Mouse (Mus musculus) hindlimb bud, embryonic 11.5 days (tissue): ENCODE data around the gene Cmtm4.

ENCODE experiments used
- DNase-seq: peaks from one replicate; pipeline ENCODE4 v3.0.0-alpha.2; 2012; ENCODE audit warnings: low read depth, low spot score; ENCODE audit errors: extremely low spot score

The Cmtm4 gene

DNA sequence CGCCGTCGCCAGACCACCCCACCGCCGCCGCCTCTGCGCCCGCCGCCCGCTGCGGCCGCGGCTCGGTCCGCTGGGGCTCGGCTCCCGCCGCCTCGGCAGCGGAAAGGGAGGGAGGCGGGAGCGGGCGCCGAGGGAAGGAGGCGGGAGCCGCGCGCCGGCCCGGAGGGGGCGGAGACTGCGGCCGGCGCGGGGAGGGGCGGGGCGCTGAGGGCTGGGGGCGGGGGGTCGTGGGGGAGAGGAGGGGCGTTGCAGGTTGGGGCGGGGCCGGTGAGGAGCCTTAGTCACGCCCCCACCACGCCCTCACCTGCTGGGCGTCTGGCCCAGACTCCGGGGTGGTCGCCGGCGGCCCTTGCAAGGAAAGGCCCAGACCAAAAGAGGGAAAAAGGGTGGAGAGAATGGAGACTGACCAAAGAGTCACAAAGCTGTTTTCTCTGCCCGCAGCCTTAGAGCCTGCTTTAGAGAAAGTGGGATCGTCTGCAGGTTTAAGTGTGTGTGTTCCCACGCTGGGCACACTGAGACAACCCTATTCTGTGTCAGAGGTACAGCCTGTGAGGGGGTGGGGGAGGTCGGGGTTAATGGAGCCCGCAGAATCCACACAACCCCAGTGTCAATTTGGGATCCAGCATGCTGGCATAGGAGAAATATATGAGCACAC lies at the start of gene Cmtm4:
Gene Cmtm4, minus strand, starts transcription at position 105 of the 655 bp plus-strand sequence.
- no peak for DNase-seq

- DNase-seq, result no peak
Observed at GRCm38 (mm10) chr8:104445248-104445647, 49.6 kb upstream of the Cmtm4 start.

GRCm38 (mm10) chr8:104443125-104443679 lies 47.6 kb upstream of the Cmtm4 start:
- DNase-seq, result no peak

DNA sequence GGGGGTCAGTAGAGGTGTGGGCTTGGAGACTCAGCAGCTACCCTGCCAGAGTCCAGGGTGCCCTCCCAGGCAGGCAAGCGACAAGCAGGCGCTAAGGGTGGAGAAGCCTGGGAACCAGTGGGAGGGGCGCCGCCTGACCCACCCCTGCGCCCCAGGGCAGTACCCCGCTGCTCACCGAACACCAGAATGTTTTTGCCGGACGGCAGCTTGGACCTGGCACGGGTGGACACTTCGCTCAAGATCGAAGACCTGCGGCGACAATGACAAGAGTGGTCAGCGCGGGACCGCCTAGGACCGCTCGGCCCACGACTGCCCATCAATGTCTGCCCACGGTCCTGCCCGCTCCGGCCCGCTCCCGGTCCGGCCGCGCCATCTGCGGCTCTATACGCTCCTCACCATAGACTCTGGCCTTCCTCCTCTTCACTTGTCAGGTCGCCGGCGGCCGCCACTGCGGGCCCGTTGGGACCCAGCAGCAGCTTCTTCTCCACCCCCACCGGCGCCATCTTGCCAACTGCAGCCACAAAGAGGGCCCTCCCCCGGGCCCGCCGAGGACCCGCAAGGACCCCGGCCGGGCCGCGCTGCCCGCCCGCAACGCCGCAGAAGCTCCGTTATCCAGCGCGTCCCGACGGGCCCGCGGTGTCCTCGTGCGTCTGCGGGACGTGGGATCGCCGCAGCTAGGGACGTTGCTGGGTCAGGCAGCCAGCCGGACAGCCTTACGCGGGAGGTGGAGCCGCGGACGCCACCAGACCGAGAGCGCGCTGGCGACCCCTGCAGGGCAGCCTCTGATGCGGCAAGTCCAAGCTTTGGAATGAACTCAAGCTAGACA lies 46.9 kb upstream of the Cmtm4 start, which contains the start of gene Dync1li2:
Gene Dync1li2, minus strand, starts transcription at position 749 of the 826 bp plus-strand sequence.
- DNase-seq, result peak; percentile 54

GRCm38 (mm10) chr8:104441613-104442012 lies 46.0 kb upstream of the Cmtm4 start:
- DNase-seq, result no peak

DNA sequence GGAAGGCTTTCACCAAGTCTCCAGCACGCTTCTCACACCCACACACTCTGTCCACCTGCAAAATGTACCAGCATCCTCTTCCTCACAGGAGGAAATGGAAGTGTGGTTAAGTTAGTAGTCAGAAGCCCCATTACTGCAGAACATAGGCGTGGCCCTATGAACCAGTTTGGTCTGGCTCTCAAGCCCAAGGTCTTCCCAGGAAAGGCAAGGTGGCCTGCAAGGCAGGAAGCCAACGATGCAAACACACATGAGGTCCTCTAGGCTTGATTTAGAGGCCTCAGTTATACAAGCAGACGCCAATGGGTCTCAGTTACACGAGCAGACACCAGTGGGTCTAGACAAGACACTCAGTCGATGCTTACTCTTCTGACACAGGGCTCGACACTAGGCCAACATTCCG lies 43.9 kb upstream of the Cmtm4 start:
- no peak for DNase-seq

DNA sequence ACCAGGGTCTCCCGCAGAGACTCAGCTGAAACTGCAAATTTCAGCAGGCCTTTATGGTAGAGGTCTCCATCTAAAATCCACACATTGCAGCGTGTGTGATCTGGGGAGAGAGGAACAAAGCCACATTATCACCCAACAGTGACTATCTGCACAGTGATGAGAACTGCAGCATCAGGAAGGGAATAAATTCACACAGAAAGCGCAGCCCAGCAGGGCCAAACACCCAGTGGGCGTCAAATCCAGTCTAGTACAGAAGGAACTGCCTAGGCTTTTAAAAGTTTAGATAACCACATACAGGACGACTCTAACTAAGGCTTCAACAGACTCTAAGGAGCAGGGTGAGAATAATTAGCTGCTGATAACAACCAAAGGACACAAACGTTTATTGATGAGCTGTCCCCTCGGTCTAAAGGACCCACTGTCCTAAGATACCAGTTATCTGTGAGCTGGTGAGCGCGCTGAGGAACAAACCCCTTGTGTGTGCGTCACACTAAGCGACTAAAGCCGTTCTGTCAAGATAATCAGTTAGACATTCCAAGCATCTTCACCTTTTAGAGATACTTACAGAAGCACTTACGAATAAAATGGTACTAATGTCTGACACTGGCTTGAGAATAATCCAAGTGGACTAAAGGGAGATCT lies 42.0 kb upstream of the Cmtm4 start:
- no peak for DNase-seq

- no peak for DNase-seq
Observed at GRCm38 (mm10) chr8:104436591-104436990, 41.0 kb upstream of the Cmtm4 start.

- DNase-seq, result no peak
Observed at GRCm38 (mm10) chr8:104436038-104436437, 40.4 kb upstream of the Cmtm4 start.

DNA sequence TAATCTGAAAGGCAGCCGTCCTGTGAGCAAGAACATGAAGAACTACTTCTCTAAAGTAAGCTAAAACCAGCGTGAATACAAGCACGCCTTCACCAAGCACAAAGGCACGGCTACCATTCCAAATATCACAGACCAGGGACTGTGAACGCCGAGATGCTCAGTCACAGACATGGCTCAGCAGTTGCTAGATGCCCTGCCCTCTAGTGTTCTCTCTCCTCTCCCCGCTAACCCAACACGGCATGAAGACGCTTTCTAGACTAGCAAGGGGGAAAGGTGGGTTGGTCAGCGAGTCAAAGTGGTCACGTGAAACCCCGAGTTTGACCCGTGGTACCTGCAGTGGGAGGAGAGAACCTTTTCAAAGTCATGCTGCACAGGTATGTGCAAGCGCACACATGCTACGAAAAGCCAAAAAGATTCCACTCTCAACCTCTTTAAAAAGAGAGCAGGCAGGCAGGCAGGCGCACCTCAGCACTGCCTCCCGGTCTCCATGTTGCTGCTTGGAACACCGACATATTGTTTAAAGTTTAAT lies 39.3 kb upstream of the Cmtm4 start:
- DNase-seq, result no peak

DNA sequence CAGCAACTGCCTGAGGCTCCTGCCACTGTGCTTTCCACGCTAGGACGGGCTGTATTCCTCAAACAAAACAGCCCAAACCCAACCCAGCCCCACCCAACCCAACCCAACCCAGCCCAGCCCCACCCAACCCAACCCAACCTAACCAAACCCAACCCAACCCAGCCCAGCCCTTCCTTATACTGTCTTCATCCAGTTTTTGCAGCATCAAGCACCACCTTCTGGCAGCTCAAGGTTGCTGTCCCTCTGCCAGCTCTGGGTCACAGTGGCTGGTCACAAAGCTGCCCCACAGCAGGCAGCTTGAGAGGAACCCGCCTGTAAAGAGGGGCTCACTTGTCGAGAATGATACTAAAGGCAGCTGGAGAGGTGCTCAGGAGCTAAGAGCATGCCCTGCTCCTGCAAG lies 38.7 kb upstream of the Cmtm4 start:
- no peak for DNase-seq

DNA sequence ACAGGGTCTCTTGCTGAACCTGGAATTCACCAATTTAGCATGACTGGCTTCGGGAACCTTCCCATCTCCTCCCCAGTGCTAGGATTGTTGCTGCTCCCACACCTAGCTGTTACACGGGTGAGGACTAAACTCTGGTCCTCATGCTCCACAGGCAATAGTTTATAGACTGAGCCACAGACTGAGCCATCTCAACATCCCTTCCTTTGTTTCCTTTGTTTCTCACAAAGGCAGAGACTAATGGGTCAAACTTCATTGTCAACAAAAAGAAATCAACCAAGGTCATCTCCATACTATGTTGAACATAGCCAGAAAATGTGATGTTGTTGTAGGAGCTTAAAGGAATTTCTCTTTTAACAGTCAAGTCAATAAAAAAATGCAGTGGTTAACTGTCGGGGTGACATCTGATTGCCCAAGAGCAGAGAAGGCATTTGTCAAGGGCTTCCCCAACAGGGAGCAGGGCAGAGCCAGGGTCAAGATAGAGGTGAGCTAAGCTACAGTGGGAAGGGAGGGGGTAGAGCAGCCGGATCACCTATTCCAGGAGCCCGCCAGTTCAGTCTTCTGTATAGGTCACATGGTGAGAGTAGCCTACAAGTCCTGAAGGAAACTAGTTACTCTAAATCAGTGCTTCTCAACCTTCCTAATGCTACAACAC lies 37.7 kb upstream of the Cmtm4 start:
- no peak for DNase-seq

GRCm38 (mm10) chr8:104432656-104433055 lies 37.0 kb upstream of the Cmtm4 start:
- DNase-seq, result no peak

GRCm38 (mm10) chr8:104430230-104430629 lies 34.6 kb upstream of the Cmtm4 start:
- DNase-seq, result no peak

GRCm38 (mm10) chr8:104427703-104428102 lies 32.1 kb upstream of the Cmtm4 start:
- no peak for DNase-seq

GRCm38 (mm10) chr8:104422313-104422712 lies 26.7 kb upstream of the Cmtm4 start:
- DNase-seq, result no peak

DNA sequence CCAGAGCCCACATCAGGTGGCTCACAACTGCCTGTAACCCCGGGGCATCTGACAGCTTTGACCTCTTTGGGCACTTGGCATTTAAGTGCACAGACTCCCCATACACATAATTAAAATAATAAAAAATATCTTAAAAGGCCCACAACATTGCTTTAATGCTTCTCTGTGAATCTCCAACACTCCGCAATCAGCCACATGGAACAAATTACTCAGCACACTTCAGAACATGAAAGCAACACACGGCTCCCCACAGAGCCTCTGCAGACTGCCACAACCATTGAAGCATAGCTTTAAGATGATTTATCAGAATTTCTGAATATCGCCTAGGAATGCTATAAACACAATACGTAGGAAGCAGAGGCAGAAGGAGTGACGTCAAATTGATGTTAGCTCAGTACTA lies 20.4 kb upstream of the Cmtm4 start:
- DNase-seq, result no peak

- no peak for DNase-seq
Observed at GRCm38 (mm10) chr8:104414204-104414603, 18.6 kb upstream of the Cmtm4 start.

DNA sequence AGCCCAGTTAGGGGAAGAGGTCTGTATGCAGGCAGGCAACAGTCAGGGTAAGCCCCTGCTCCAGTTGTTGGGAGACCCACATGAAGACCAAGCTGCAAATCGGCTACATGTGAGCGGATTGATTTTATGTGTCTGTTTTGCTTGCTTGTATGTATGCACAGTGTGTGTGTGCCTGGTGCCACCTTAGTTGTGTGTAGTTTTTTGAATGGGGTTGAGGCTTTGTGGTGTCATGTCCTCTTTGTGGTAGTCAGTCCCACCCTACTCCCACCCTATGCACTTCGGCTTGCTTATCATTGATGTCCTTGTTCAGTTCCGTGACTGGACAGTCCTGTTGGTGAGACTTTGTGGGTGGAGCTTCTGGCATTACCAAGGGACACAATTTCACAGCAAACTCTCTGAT lies 18.2 kb upstream of the Cmtm4 start:
- no peak for DNase-seq

DNA sequence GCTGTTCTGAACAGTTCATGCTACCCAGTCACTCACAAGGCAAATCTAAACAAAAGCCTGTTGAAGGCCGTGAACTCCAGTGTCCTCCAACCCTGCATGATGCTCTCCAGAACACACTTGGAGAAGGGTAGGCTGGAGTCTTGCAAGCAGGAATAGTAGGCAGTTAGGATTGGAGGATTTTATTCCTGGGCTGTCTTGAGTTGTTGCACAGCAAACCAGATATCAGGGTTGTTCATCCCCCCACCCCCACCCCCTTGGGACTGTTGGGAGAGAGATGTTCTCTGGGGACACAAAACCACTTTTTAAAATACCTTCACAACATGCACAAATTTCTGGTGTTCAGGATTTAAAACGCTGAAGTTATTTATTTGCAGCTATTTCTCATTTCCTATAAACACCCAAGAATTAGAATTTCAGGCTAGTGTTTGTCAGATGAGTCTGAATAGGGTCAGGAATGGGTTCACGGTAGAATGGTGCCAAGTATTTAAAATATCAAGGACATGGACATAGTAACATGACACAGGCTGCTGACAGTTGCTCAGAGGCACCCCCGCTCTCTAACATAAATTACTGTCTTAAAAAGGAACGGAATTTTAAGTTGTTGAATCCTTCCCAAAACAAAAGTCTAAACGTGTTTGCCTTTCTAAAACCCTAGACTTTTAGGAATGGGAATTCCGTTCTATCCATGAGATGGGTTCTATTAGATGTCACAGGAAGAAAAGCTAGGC lies 17.4 kb upstream of the Cmtm4 start:
- DNase-seq, result no peak
